Mouse (Mus musculus) liver, postnatal 0 days (tissue): ENCODE measurements around the gene Keap1. TPM values are rescaled to one million over a fixed set of nuclear protein-coding genes. Genes with fewer than 3 reads are reported as not detected.

Experiments used
- ATAC-seq: fragments of 200-750 bp; cut with Nextera tagmentation; 2 replicates; pipeline ENCODE4 v1.8.0; 2017; ENCODE audit warnings: mild to moderate bottlenecking, moderate library complexity
- DNase-seq: peaks from one replicate; pipeline ENCODE4 v3.0.0-alpha.2; 2016
- H3K27ac ChIP-seq: fragments of 300-500 bp; sonication (generic); 2 replicates; pipeline ENCODE4 v1.5.1; 2014; ENCODE audit warnings: antibody characterized with exemption, moderate library complexity, mild to moderate bottlenecking, low read depth
- H3K27me3 ChIP-seq: fragments of 300-500 bp; sonication (generic); 2 replicates; pipeline ENCODE4 v1.6.1; 2014; ENCODE audit warnings: low read length, control low read depth, mixed read lengths; ENCODE audit not compliant: insufficient read depth
- H3K36me3 ChIP-seq: fragments of 300-500 bp; sonication (generic); replicated peaks from 2 replicates; pipeline ENCODE4 v1.6.1; 2014; ENCODE audit warnings: mild to moderate bottlenecking, control low read depth, low read length, moderate library complexity, mixed read lengths; ENCODE audit not compliant: insufficient read depth
- H3K4me1 ChIP-seq: fragments of 300-500 bp; sonication (generic); 2 replicates; pipeline ENCODE4 v1.6.1; 2014; ENCODE audit warnings: antibody characterized with exemption, mild to moderate bottlenecking, control low read depth; ENCODE audit not compliant: insufficient read depth
- H3K4me2 ChIP-seq: fragments of 300-500 bp; sonication (generic); 2 replicates; pipeline ENCODE4 v1.6.1; 2014; ENCODE audit warnings: low read depth, mild to moderate bottlenecking, low read length, moderate library complexity, mixed read lengths
- H3K4me3 ChIP-seq: fragments of 300-500 bp; sonication (generic); 2 replicates; pipeline ENCODE4 v1.5.1; 2014; ENCODE audit warnings: low read depth, low read length
- H3K9ac ChIP-seq: fragments of 300-500 bp; sonication (generic); replicated peaks from 2 replicates; pipeline ENCODE4 v1.6.1; 2014; ENCODE audit warnings: mild to moderate bottlenecking, moderate library complexity
- H3K9me3 ChIP-seq: fragments of 300-500 bp; sonication (generic); 2 replicates; pipeline ENCODE4 v1.6.1; 2016; ENCODE audit warnings: mild to moderate bottlenecking, control low read depth, low read length, mixed read lengths
- CTCF ChIP-seq: sonication (generic); IDR thresholded peaks from 2 replicates; pipeline ENCODE4 v1.5.1; 2016; ENCODE audit warnings: antibody characterized with exemption, low read depth
- EP300 ChIP-seq: IDR thresholded peaks from 2 replicates; pipeline ENCODE4 v1.6.1; 2016; ENCODE audit warnings: antibody characterized with exemption, low read depth, mild to moderate bottlenecking
- WGBS: fragments of 180-500 bp; shearing (Covaris S2); extraction: QIAGEN DNeasy Blood & Tissue Kit; methylation state at CpG from one replicate; pipeline ENCODE4 v1.1.7; 2014; ENCODE audit not compliant: insufficient replicate concordance; 5-methylcytosine and 5-hydroxymethylcytosine counted together
- polyA plus RNA-seq: library from polyadenylated mRNA; unstranded; fragments of >200 nt; fragmentation: Nextera tagmentation; extraction: Ambion mirVana; gene quantifications from 2 replicates; pipeline ENCODE4 v1.2.1, GENCODE M21; 2015

Keap1 gene
- polyA plus RNA-seq, 1 experiment from 2014 or later, result 26.5 TPM

DNA sequence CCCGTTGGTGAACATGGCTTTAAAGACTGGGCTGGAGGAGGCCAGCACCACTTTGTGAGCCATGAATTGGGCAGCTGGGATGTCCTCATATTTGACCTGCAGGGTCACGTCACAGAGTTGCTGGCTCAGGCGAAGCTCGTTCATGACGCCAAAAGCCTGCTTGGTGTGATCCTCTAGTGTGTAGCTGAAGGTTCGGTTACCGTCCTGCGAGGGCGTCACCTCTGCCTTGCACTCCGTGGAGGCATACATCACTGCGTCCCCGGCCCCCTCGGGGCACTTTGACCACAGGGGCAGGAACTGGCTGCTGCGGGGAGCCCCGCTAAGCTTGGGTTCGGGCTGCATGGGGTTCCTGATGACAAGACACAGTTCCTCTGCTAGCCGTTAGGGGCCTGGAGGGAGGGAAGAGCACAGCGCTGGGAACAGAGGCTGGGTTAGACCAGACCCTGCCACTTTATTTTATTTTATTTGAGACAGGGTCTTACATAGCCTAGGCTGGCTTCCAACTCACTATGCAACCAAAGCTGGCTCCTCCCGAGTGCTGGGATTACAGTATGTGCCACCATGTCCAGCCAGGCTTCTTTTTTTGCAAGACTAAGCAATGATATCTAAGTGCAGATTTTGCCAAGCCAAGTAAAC is 1.7 kb downstream of the Keap1 start:
- TF ChIP-seq CTCF (peak; percentile 51), EP300 (no peak)
- H3K27ac ChIP-seq, result peak overlapping the region; percentile 97
- peak overlapping the region; percentile 94 for H3K9ac ChIP-seq
- peak overlapping the region; percentile 86 for H3K4me3 ChIP-seq
- peak; percentile 64 for DNase-seq
- peak overlapping the region; percentile 77 for H3K4me2 ChIP-seq
- peaks cover 30% of the 10 kb centered on the region for H3K4me1 ChIP-seq
- 15% methylated on average over 19 of the region's 19 CpGs for WGBS
- H3K27me3 ChIP-seq, result no peaks in the 10 kb centered on the region; the same call in 1 of the 2 replicates
- H3K36me3 ChIP-seq, result peaks cover 16% of the 10 kb centered on the region
- ATAC-seq, result peak; percentile 29
- no peaks in the 10 kb centered on the region for H3K9me3 ChIP-seq

- peak overlapping the region; percentile 86 for H3K4me3 ChIP-seq
- TF ChIP-seq CTCF (no peak), EP300 (no peak)
- no peak for DNase-seq
- H3K27me3 ChIP-seq, result no peaks in the 10 kb centered on the region; the same call in 1 of the 2 replicates
- H3K9ac ChIP-seq, result peak overlapping the region; percentile 94
- peaks cover 30% of the 10 kb centered on the region for H3K4me1 ChIP-seq
- peaks cover 19% of the 10 kb centered on the region for H3K36me3 ChIP-seq
- H3K9me3 ChIP-seq, result no peaks in the 10 kb centered on the region
- H3K27ac ChIP-seq, result peak overlapping the region; percentile 97; the same call in 1 of the 2 replicates
- H3K4me2 ChIP-seq, result peak overlapping the region; percentile 77
- no peak for ATAC-seq
- 75% methylated on average over 25 of the region's 25 CpGs for WGBS
Measured at GRCm38 (mm10) chr9:21236991-21237367, 2.2 kb downstream of the Keap1 start.

GRCm38 (mm10) chr9:21235341-21235740 is 3.8 kb downstream of the Keap1 start:
- H3K4me3 ChIP-seq, result no peak overlapping the region
- H3K9me3 ChIP-seq, result no peaks in the 10 kb centered on the region
- H3K4me1 ChIP-seq, result peaks cover 33% of the 10 kb centered on the region
- ATAC-seq (no peak), DNase-seq (no peak)
- H3K27me3 ChIP-seq, result no peaks in the 10 kb centered on the region
- H3K9ac ChIP-seq, result no peak overlapping the region
- peaks cover 29% of the 10 kb centered on the region for H3K36me3 ChIP-seq
- no peak for TF ChIP-seq CTCF
- whole genome bisulfite sequencing, result 57% methylated on average over 4 of the region's 4 CpGs
- H3K27ac ChIP-seq, result no peak overlapping the region; the same call in 1 of the 2 replicates
- peak overlapping the region; percentile 34 for H3K4me2 ChIP-seq

DNA sequence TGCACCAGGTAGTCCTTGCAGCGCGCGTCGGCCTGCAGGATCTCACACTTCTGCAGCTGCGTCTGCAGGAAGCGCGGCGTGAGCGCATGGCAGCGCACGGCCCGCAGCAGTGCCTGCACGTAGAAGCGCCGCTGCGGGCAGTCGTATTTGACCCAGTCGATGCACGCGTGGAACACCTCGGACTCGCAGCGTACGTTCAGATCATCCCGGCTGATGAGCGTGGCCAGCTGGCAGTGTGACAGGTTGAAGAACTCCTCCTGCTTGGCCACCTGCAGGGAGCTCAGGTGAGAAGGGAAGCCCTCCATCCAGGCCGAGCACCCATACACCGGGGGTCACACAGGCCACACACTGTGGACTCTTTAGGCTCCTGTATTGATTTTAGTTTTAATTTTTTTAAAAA is 5.4 kb downstream of the Keap1 start:
- Histone ChIP-seq H3K36me3 (peaks cover 29% of the 10 kb centered on the region), H3K9me3 (no peaks in the 10 kb centered on the region), H3K27me3 (no peaks in the 10 kb centered on the region), H3K9ac (no peak overlapping the region), H3K4me2 (no peak overlapping the region), H3K27ac (no peak overlapping the region), H3K4me3 (no peak overlapping the region), H3K4me1 (peaks cover 23% of the 10 kb centered on the region)
- WGBS, result 93% methylated on average over 28 of the region's 28 CpGs
- TF ChIP-seq EP300 (no peak), CTCF (no peak)
- DNase-seq (no peak), ATAC-seq (no peak)

GRCm38 (mm10) chr9:21233366-21233765 is 5.8 kb downstream of the Keap1 start:
- Histone ChIP-seq H3K4me2 (no peak overlapping the region), H3K27ac (no peak overlapping the region), H3K27me3 (no peaks in the 10 kb centered on the region), H3K4me3 (no peak overlapping the region), H3K4me1 (peaks cover 23% of the 10 kb centered on the region), H3K9me3 (no peaks in the 10 kb centered on the region), H3K36me3 (peaks cover 29% of the 10 kb centered on the region), H3K9ac (no peak overlapping the region)
- DNase-seq, result no peak
- no peak for ATAC-seq
- WGBS, result 97% methylated on average over 29 of the region's 29 CpGs
- TF ChIP-seq EP300 (no peak), CTCF (no peak)

- no peak overlapping the region for H3K27ac ChIP-seq
- no peaks in the 10 kb centered on the region for H3K27me3 ChIP-seq
- H3K9ac ChIP-seq, result no peak overlapping the region
- DNase-seq (no peak), ATAC-seq (no peak)
- 88% methylated on average over 5 of the region's 5 CpGs for WGBS
- no peaks in the 10 kb centered on the region for H3K9me3 ChIP-seq
- peaks cover 29% of the 10 kb centered on the region for H3K36me3 ChIP-seq
- no peak overlapping the region for H3K4me3 ChIP-seq
- H3K4me2 ChIP-seq, result no peak overlapping the region
- TF ChIP-seq CTCF (0 out of 2 replicates have a peak, but pooled peaks have one; percentile 7), EP300 (no peak)
- H3K4me1 ChIP-seq, result peaks cover 25% of the 10 kb centered on the region
Measured at GRCm38 (mm10) chr9:21232867-21233266, 6.3 kb downstream of the Keap1 start.
